Mouse (Mus musculus): ENCODE measurements around the gene C1qb.

DNA sequence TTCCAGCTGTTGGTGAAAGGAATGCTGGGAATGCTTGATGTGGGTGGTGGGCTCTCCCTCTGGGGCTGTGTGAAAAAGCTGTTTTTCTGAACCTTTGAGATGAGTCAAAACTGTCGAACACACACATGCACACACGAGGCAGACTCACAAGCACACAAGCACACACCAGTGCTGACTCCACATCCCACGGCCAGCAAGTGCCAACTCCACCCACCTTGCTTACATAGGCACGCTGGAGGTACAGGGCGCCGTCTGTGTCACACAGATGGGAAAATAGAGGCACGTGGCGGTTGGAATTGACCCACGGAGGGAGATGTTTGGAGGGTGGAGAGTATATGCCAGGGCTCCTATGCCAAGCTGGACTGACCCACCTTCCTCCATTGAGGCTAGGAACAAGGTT is 25.8 kb upstream of the C1qb start:
- no peak for TF ChIP-seq CTCF (IDR thresholded peaks at IDR 0.05; ENCODE audit: borderline replicate concordance, control insufficient read depth, extremely low read depth, insufficient read depth, low read length, poor library complexity)
- no peak for TF ChIP-seq POLR2A (IDR thresholded peaks at IDR 0.05; ENCODE audit: control insufficient read depth, extremely low read depth, insufficient read depth, low read length, poor library complexity)
